Mouse (Mus musculus): Measurements from ENCODE around the gene Prelp. TPM values are rescaled to one million over a fixed set of nuclear protein-coding genes. Genes with fewer than 3 reads are reported as not detected.

The Prelp gene
- 3.3 and 4.1 TPM in 2 replicates for polyA plus RNA-seq (2015; fragmentation: Nextera tagmentation; extraction: Ambion mirVana)

DNA sequence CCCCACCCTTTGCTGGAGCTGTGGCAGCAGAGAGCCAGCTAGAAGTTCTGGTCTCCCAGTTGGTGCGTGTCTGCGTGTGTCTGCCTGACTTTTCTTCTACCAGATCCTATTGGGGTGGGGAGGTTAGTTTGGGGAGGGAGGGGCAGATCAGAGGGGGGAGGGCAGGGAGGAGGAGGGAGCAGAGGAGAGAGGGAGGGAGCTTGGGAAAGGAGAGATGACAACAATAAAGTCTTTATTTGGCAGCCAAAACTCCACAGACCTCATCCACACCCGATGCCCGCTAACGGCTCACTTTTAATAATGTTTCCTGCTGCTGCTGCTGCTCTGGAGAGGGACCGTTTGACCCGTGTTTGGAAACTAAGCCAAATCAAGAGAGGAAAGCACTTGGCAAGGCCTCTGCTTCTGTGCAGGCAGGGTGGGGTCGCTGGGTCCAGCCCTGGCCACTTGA, at the start of gene Prelp:
Prelp (minus strand) TSS at position 111 of the 448 bp plus-strand sequence.
- Histone ChIP-seq H3K27me3 (replicated peaks; ENCODE audit: control insufficient read depth, insufficient read depth, low read length) (no peaks in the 10 kb centered on the region; the same call in 1 of the 2 replicates), H3K4me3 (ENCODE audit: low read depth, low read length) (no peak within 1 kb of the TSS), H3K9ac (ENCODE audit: low read depth, low read length) (no peak within 1 kb of the TSS), H3K9me3 (ENCODE audit: control insufficient read depth) (no peaks in the 10 kb centered on the region), H3K4me2 (replicated peaks; ENCODE audit: low read depth) (0 out of 2 replicates have a peak within 1 kb of the TSS, but pooled peaks have one; percentile 3), H3K27ac (ENCODE audit: low read depth, low read length) (peak within 1 kb of the TSS; percentile 50; the same call in 1 of the 2 replicates), H3K36me3 (ENCODE audit: control insufficient read depth, insufficient read depth) (no peaks in the 10 kb centered on the region), H3K4me1 (replicated peaks; ENCODE audit: control insufficient read depth, insufficient read depth, low read length) (peaks cover 19% of the 10 kb centered on the region; the same call in 1 of the 2 replicates)
- 10% methylated on average over 8 of the region's 8 CpGs for WGBS
- ATAC-seq, result peak; percentile 49; the same call in 1 of the 2 replicates
- no peak; the same call in 1 of the 2 replicates for TF ChIP-seq CTCF (IDR thresholded peaks at IDR 0.05; ENCODE audit: low read depth)

DNA sequence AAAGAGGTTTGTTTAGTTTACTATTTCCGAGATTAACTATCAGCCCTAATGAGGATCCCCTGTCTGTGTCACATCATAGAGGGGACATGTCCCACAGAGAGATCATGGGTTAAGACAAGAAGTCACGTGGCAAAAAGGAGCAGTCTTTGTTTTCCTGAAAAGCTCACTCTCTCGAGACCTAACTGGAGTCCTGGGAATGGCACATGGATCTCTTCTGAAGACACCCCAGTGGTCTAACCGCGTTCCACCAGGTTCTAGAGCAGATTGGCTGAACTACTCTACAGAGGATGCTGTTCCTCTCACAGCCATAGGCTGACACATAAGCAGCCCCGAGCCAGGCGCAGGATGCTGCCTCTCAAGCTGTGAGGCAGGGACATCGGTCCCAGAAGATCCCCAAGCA, 48.2 kb upstream of the Prelp start:
- WGBS, result 79% methylated on average over 8 of the region's 8 CpGs
- H3K4me1 ChIP-seq (replicated peaks; ENCODE audit: control insufficient read depth, insufficient read depth, low read length), result no peaks in the 10 kb centered on the region
- ATAC-seq, result no peak
- no peak overlapping the region for H3K4me2 ChIP-seq (replicated peaks; ENCODE audit: low read depth)
- no peak overlapping the region for H3K9ac ChIP-seq (ENCODE audit: low read depth, low read length)
- no peaks in the 10 kb centered on the region for H3K9me3 ChIP-seq (ENCODE audit: control insufficient read depth)
- no peak for TF ChIP-seq CTCF (IDR thresholded peaks at IDR 0.05; ENCODE audit: low read depth)
- H3K36me3 ChIP-seq (ENCODE audit: control insufficient read depth, insufficient read depth), result no peaks in the 10 kb centered on the region
- no peak overlapping the region for H3K27ac ChIP-seq (ENCODE audit: low read depth, low read length)
- no peak overlapping the region for H3K4me3 ChIP-seq (ENCODE audit: low read depth, low read length)
- peaks cover 3% of the 10 kb centered on the region; the same call in 1 of the 2 replicates for H3K27me3 ChIP-seq (replicated peaks; ENCODE audit: control insufficient read depth, insufficient read depth, low read length)

DNA sequence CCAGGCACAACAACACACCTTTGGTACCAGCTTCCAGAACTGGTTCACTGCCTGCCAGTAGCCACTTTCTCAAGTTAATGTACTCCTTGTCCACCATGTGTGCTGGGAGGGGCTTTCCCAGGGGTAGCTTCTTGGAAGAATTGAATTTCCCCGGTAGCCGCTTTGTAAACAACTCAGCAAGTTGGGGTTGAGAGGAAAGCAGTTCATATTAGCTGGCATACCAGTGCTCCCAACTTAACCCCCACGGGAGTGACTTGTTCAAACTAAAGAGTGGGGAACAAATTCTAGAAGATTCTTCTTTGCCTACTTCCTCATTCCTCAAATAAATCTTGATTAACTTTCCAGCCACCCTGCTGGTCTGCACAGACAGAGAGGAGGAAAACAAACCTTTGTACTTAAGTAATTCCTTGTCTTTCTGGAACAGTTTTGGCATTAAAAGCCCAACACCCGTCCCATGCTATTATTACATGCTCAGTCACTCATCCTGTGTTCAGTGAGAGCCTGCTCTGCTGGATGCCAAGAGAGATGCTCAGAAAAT, 47.6 kb upstream of the Prelp start:
- Histone ChIP-seq H3K4me1 (replicated peaks; ENCODE audit: control insufficient read depth, insufficient read depth, low read length) (no peaks in the 10 kb centered on the region), H3K9me3 (ENCODE audit: control insufficient read depth) (no peaks in the 10 kb centered on the region), H3K36me3 (ENCODE audit: control insufficient read depth, insufficient read depth) (no peaks in the 10 kb centered on the region), H3K4me2 (replicated peaks; ENCODE audit: low read depth) (no peak overlapping the region), H3K4me3 (ENCODE audit: low read depth, low read length) (no peak overlapping the region), H3K27ac (ENCODE audit: low read depth, low read length) (no peak overlapping the region), H3K9ac (ENCODE audit: low read depth, low read length) (no peak overlapping the region), H3K27me3 (replicated peaks; ENCODE audit: control insufficient read depth, insufficient read depth, low read length) (peaks cover 3% of the 10 kb centered on the region; the same call in 1 of the 2 replicates)
- TF ChIP-seq CTCF (IDR thresholded peaks at IDR 0.05; ENCODE audit: low read depth), result no peak
- WGBS, result 24% methylated on average over 4 of the region's 4 CpGs
- no peak for ATAC-seq

DNA sequence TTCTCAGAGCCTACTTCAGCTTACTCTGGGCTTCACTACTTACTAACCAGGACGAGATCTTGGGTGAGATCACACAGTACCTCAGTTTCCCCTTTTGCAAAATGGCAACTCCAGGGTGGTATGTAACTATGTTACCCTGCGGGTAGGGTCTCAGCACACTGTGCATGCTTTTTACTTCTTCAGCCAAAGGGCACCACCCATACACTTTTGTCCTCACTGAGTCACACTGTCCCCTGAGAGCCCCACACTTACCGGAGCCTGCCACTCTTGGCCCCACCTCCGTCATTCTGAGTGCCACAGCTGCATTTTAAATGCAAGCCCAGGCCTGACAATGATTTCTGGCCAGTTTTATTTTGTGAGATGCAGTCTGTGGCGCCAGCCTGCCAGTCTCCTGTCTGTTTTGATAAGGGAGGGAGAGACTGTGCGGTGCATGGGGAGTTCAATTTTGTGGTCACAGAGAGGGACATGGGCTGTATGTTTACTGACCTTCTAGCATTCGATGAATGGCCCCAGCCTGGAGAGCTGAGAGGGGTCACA, 46.3 kb upstream of the Prelp start:
- H3K4me1 ChIP-seq (replicated peaks; ENCODE audit: control insufficient read depth, insufficient read depth, low read length), result no peaks in the 10 kb centered on the region
- H3K9me3 ChIP-seq (ENCODE audit: control insufficient read depth), result no peaks in the 10 kb centered on the region
- TF ChIP-seq CTCF (IDR thresholded peaks at IDR 0.05; ENCODE audit: low read depth), result no peak
- peaks cover 3% of the 10 kb centered on the region; the same call in 1 of the 2 replicates for H3K27me3 ChIP-seq (replicated peaks; ENCODE audit: control insufficient read depth, insufficient read depth, low read length)
- no peak overlapping the region for H3K27ac ChIP-seq (ENCODE audit: low read depth, low read length)
- no peak overlapping the region for H3K4me2 ChIP-seq (replicated peaks; ENCODE audit: low read depth)
- 63% methylated on average over 7 of the region's 7 CpGs for WGBS
- H3K4me3 ChIP-seq (ENCODE audit: low read depth, low read length), result no peak overlapping the region
- no peak overlapping the region for H3K9ac ChIP-seq (ENCODE audit: low read depth, low read length)
- ATAC-seq, result no peak
- no peaks in the 10 kb centered on the region for H3K36me3 ChIP-seq (ENCODE audit: control insufficient read depth, insufficient read depth)

DNA sequence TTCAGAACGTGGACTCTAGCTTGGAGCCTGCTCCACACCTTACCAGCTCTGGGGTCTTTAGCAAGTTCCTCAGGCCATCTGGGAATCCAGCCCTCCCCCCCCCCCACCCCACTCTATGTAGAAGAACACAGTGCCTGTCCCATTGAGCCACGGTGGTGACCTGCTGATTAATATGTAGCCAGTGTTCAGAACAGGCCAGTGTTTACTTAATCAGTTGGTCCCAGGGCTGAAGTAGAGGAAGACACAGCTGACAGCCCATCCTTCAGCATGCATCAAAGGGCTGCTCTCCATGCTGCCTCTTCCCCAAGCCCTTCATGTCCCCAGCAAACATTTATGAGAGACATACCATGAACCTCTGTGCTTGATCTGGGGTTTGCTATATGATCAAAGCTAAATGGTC, 44.8 kb upstream of the Prelp start:
- Histone ChIP-seq H3K4me3 (ENCODE audit: low read depth, low read length) (no peak overlapping the region), H3K36me3 (ENCODE audit: control insufficient read depth, insufficient read depth) (no peaks in the 10 kb centered on the region), H3K4me1 (replicated peaks; ENCODE audit: control insufficient read depth, insufficient read depth, low read length) (no peaks in the 10 kb centered on the region), H3K9me3 (ENCODE audit: control insufficient read depth) (no peaks in the 10 kb centered on the region), H3K4me2 (replicated peaks; ENCODE audit: low read depth) (no peak overlapping the region), H3K27me3 (replicated peaks; ENCODE audit: control insufficient read depth, insufficient read depth, low read length) (peaks cover 3% of the 10 kb centered on the region; the same call in 1 of the 2 replicates), H3K9ac (ENCODE audit: low read depth, low read length) (no peak overlapping the region), H3K27ac (ENCODE audit: low read depth, low read length) (no peak overlapping the region)
- ATAC-seq, result no peak
- TF ChIP-seq CTCF (IDR thresholded peaks at IDR 0.05; ENCODE audit: low read depth), result no peak
- 43% methylated on average over 2 of the region's 2 CpGs for WGBS

DNA sequence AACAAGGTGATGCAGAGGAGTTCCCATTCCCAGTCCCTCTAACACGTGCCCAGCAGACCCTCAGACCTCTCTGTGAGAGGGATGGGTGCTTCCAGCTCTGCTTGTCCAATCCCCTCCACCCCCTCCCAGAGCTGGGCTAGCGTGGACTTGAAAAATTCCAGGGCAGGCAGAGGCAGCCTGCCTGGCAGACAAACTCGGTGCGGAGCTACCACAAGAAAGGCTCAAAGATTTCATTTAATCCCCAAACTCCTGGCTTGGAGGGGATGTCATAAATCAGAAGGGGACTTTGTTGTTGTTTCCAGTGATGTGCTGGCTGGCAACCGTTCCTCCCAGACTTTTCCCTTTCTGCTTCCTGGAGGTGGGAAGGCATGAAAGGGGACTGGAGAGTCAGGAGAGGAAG, 44.1 kb upstream of the Prelp start:
- no peaks in the 10 kb centered on the region for H3K4me1 ChIP-seq (replicated peaks; ENCODE audit: control insufficient read depth, insufficient read depth, low read length)
- ATAC-seq, result no peak
- no peak overlapping the region for H3K4me3 ChIP-seq (ENCODE audit: low read depth, low read length)
- WGBS, result 40% methylated on average over 5 of the region's 5 CpGs
- TF ChIP-seq CTCF (IDR thresholded peaks at IDR 0.05; ENCODE audit: low read depth), result no peak
- H3K4me2 ChIP-seq (replicated peaks; ENCODE audit: low read depth), result no peak overlapping the region
- no peak overlapping the region for H3K27ac ChIP-seq (ENCODE audit: low read depth, low read length)
- no peaks in the 10 kb centered on the region for H3K36me3 ChIP-seq (ENCODE audit: control insufficient read depth, insufficient read depth)
- no peak overlapping the region for H3K9ac ChIP-seq (ENCODE audit: low read depth, low read length)
- peaks cover 3% of the 10 kb centered on the region; the same call in 1 of the 2 replicates for H3K27me3 ChIP-seq (replicated peaks; ENCODE audit: control insufficient read depth, insufficient read depth, low read length)
- H3K9me3 ChIP-seq (ENCODE audit: control insufficient read depth), result no peaks in the 10 kb centered on the region

All from intestine, postnatal 0 days (tissue).